Mouse (Mus musculus) cortical plate, adult 2 months (tissue): ENCODE measurements around the gene Cd47. TPM values are rescaled to one million over a fixed set of nuclear protein-coding genes. Genes with fewer than 3 reads are reported as not detected.

Experiments
- H3K27ac ChIP-seq: fragments of 200-500 bp; 2 replicates; pipeline ENCODE4 v1.5.1; 2012; ENCODE audit warnings: low read length, control low read depth, inconsistent platforms; ENCODE audit not compliant: insufficient read depth
- H3K4me1 ChIP-seq: fragments of 200-500 bp; 2 replicates; pipeline ENCODE4 v1.6.1; 2011; ENCODE audit warnings: low read length; ENCODE audit not compliant: control insufficient read depth, insufficient read depth
- H3K4me3 ChIP-seq: fragments of 200-500 bp; 2 replicates; pipeline ENCODE4 v1.5.1; 2011; ENCODE audit warnings: mild to moderate bottlenecking, low read length, control low read depth; ENCODE audit not compliant: insufficient read depth
- POLR2A ChIP-seq: fragments of 200-500 bp; IDR thresholded peaks from 2 replicates; pipeline ENCODE4 v1.6.1; 2011; ENCODE audit warnings: mild to moderate bottlenecking, low read length, control low read depth; ENCODE audit not compliant: insufficient read depth; ENCODE audit errors: extremely low read depth
- polyA plus RNA-seq: library from polyadenylated mRNA; depleted of rRNA; stranded (reverse); fragments of >200 nt; gene quantifications from 2 replicates; pipeline ENCODE4 v1.2.3, GENCODE M21; 2012; rRNA removed

Gene Cd47
- polyA plus RNA-seq, 1 experiment = 112 TPM

DNA sequence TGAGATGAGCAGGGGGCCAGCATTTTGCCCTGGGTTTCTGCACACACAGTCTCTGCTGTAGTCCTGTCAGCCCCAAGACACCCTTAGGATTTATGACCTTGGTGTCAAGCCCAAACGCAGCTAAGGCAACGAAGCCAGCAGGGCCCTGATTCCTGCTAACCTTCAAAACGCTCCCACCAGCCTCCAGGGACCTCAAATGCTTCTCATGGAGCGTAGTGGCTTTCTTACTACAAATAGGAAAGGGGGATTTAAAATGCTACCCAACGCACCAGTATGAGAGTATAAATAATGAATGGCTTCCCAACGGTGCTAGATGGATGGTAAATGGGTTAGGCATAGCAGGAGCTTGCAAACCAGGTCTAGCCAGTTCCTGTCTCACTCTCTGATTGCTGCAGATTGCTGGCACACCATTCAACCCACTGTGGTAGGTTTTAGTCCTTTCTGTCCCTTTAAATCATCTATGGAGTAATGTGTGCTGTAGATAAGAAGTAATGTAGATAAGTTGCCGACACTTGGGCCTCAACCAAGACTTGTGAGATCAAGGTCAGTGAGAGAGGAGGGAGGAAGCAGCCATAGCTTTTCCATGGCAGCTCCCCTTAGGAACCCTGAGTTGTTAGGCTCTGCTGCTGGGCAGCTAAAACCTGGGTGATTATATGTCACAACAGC lies 164.1 kb downstream of the Cd47 start:
- TF ChIP-seq POLR2A = no peak
- Histone ChIP-seq H3K27ac (no peak overlapping the region), H3K4me1 (peaks cover 6% of the 10 kb centered on the region), H3K4me3 (no peak overlapping the region)

Other genes with a start within 250 kb of the Cd47 start
- 53.3 and 59.5 TPM in 2 replicates for gene Ift57, start 101.3 kb upstream of the Cd47 start, polyA plus RNA-seq